Mouse (Mus musculus) neural tube, embryonic 13.5 days (tissue): ENCODE data around the gene Ero1l. TPM values are rescaled to one million over a fixed set of nuclear protein-coding genes. Genes with fewer than 3 reads are reported as not detected.

Experiments used
- ATAC-seq: fragments of 200-750 bp; cut with Nextera tagmentation; 2 replicates; pipeline ENCODE4 v1.8.0; 2017; ENCODE audit warnings: low read depth, mild to moderate bottlenecking, moderate TSS enrichment, moderate library complexity
- H3K27ac ChIP-seq: fragments of 300-500 bp; sonication (generic); replicated peaks from 2 replicates; pipeline ENCODE4 v1.5.1; 2015; ENCODE audit warnings: moderate library complexity, mild to moderate bottlenecking, inconsistent platforms
- H3K27me3 ChIP-seq: fragments of 300-500 bp; sonication (generic); 2 replicates; pipeline ENCODE4 v1.6.1; 2015; ENCODE audit warnings: mild to moderate bottlenecking, inconsistent platforms
- H3K36me3 ChIP-seq: fragments of 300-500 bp; sonication (generic); 2 replicates; pipeline ENCODE4 v1.6.1; 2015; ENCODE audit warnings: mild to moderate bottlenecking, inconsistent platforms
- H3K4me1 ChIP-seq: fragments of 300-500 bp; sonication (generic); replicated peaks from 2 replicates; pipeline ENCODE4 v1.6.1; 2015; ENCODE audit warnings: inconsistent platforms
- H3K4me2 ChIP-seq: fragments of 300-500 bp; sonication (generic); 2 replicates; pipeline ENCODE4 v1.6.1; 2015; ENCODE audit warnings: inconsistent platforms, mild to moderate bottlenecking, moderate library complexity
- H3K4me3 ChIP-seq: fragments of 300-500 bp; sonication (generic); 2 replicates; pipeline ENCODE4 v1.5.1; 2015; ENCODE audit warnings: mild to moderate bottlenecking, inconsistent platforms
- H3K9ac ChIP-seq: fragments of 300-500 bp; sonication (generic); 2 replicates; pipeline ENCODE4 v1.6.1; 2015; ENCODE audit warnings: moderate library complexity, mild to moderate bottlenecking, inconsistent platforms
- H3K9me3 ChIP-seq: fragments of 300-500 bp; sonication (generic); 2 replicates; pipeline ENCODE4 v1.6.1; 2016; ENCODE audit warnings: inconsistent platforms
- WGBS: fragments of 180-500 bp; shearing (Covaris S2); methylation state at CpG from one replicate; pipeline ENCODE4 v1.1.7; 2015; 5-methylcytosine and 5-hydroxymethylcytosine counted together
- polyA plus RNA-seq: library from polyadenylated mRNA; unstranded; fragments of >200 nt; fragmentation: Nextera tagmentation; extraction: Ambion mirVana; gene quantifications from 2 replicates; pipeline ENCODE4 v1.2.1, GENCODE M21; 2015

Ero1l gene
- polyA plus RNA-seq, 1 experiment from 2014 or later = 22.3 TPM

GRCm38 (mm10) chr14:45282066-45282465 lies 36.5 kb downstream of the Ero1l start:
- no peaks in the 10 kb centered on the region for H3K4me1 ChIP-seq
- H3K27me3 ChIP-seq = no peaks in the 10 kb centered on the region
- H3K4me2 ChIP-seq = no peak overlapping the region
- H3K9me3 ChIP-seq = no peaks in the 10 kb centered on the region
- no peak overlapping the region for H3K27ac ChIP-seq
- no peak overlapping the region for H3K4me3 ChIP-seq
- H3K9ac ChIP-seq = no peak overlapping the region
- H3K36me3 ChIP-seq = peaks cover 38% of the 10 kb centered on the region
- no peak for ATAC-seq
- WGBS = 90% methylated on average over 3 of the region's 3 CpGs

GRCm38 (mm10) chr14:45275816-45276215 lies 42.8 kb downstream of the Ero1l start:
- Histone ChIP-seq H3K4me2 (no peak overlapping the region), H3K9ac (no peak overlapping the region), H3K27ac (no peak overlapping the region), H3K36me3 (peaks cover 33% of the 10 kb centered on the region), H3K4me3 (no peak overlapping the region), H3K9me3 (no peaks in the 10 kb centered on the region), H3K27me3 (no peaks in the 10 kb centered on the region), H3K4me1 (no peaks in the 10 kb centered on the region)
- no peak for ATAC-seq
- 91% methylated on average over 6 of the region's 6 CpGs for WGBS

- WGBS = 83% methylated on average over 3 of the region's 3 CpGs
- ATAC-seq = no peak
- H3K9ac ChIP-seq = no peak overlapping the region
These were observed 54.6 kb downstream of the Ero1l start for GRCm38 (mm10) chr14:45263831-45264592.

GRCm38 (mm10) chr14:45251548-45252076 lies 67.0 kb downstream of the Ero1l start:
- H3K9me3 ChIP-seq = no peaks in the 10 kb centered on the region
- no peak overlapping the region for H3K9ac ChIP-seq
- no peak overlapping the region for H3K27ac ChIP-seq
- H3K36me3 ChIP-seq = peaks cover 24% of the 10 kb centered on the region
- no peak overlapping the region for H3K4me3 ChIP-seq
- no peaks in the 10 kb centered on the region for H3K4me1 ChIP-seq
- H3K27me3 ChIP-seq = no peaks in the 10 kb centered on the region
- no peak for ATAC-seq
- no peak overlapping the region for H3K4me2 ChIP-seq
- WGBS = 83% methylated on average over 4 of the region's 4 CpGs

More at GRCm38 (mm10) chr14:45263831-45264592, 54.6 kb downstream of the Ero1l start:
- Histone ChIP-seq H3K4me3 (no peak overlapping the region), H3K4me2 (no peak overlapping the region), H3K4me1 (no peaks in the 10 kb centered on the region), H3K27me3 (no peaks in the 10 kb centered on the region), H3K27ac (no peak overlapping the region), H3K36me3 (peaks cover 41% of the 10 kb centered on the region), H3K9me3 (0 out of 2 replicates have a peak, but pooled peaks cover 3% of the 10 kb centered on the region)

DNA sequence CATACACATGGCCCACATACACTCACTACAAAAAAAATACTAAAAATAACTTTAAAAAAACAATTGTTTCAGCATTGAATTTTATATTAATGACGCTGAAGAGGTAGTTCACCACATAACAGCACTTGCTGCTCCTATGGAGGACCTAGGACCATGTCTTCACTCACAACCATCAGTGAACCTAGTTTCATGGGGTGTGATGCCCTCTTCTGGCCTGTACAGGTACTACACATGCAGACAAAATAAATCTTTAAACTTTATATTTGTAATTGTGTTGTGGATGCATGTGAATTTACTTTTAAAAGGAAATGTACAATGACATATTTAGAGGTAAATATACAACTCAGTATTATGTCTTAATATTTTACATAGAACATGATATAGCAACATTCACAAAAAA lies 77.0 kb downstream of the Ero1l start:
- no peak overlapping the region for H3K27ac ChIP-seq
- no peaks in the 10 kb centered on the region for H3K27me3 ChIP-seq
- H3K4me3 ChIP-seq = no peak overlapping the region
- peaks cover 5% of the 10 kb centered on the region; the same call in 1 of the 2 replicates for H3K36me3 ChIP-seq
- no peak for ATAC-seq
- WGBS = 55% methylated on average over 1 of the region's 1 CpGs
- H3K4me1 ChIP-seq = no peaks in the 10 kb centered on the region
- no peaks in the 10 kb centered on the region for H3K9me3 ChIP-seq
- H3K9ac ChIP-seq = no peak overlapping the region
- H3K4me2 ChIP-seq = no peak overlapping the region

DNA sequence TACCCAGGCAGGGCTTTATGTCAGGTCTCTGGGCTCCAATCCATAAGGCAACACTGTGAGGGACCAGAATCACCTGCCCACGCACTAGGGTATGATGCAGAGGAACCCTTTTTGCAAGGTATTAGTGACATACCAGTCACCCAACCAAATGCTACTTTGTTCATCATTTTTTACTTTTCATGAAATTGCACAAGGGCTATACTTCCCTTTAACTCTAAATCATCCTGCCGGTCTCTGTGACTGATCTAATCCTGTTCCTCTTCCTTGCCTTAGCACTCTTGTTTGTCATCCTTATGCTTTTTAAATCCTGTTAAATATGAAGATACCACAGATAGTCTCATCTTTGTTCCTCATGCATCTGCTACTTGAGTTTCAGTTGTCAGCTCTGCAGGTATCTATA lies 79.5 kb downstream of the Ero1l start:
- WGBS = 73% methylated on average over 2 of the region's 2 CpGs

More for the DNA sequence above, 79.5 kb downstream of the Ero1l start:
- Histone ChIP-seq H3K4me2 (no peak overlapping the region), H3K4me1 (no peaks in the 10 kb centered on the region), H3K36me3 (no peaks in the 10 kb centered on the region), H3K9me3 (no peaks in the 10 kb centered on the region), H3K27me3 (no peaks in the 10 kb centered on the region), H3K27ac (no peak overlapping the region), H3K9ac (no peak overlapping the region), H3K4me3 (no peak overlapping the region)
- ATAC-seq = no peak

Other genes starting within 250 kb of the Ero1l start
- 13.6 and 13.7 TPM in 2 replicates for gene Gpr137c, start 99.1 kb downstream of the Ero1l start, polyA plus RNA-seq
- 32.3 and 37.1 TPM in 2 replicates for gene Txndc16, start 98.4 kb downstream of the Ero1l start, polyA plus RNA-seq
- gene Psmc6, start 11.0 kb upstream of the Ero1l start, polyA plus RNA-seq = 178 and 184 TPM in 2 replicates
- gene Styx, start 32.3 kb upstream of the Ero1l start, polyA plus RNA-seq = 60.1 and 68.3 TPM in 2 replicates
- 29.9 and 31.0 TPM in 2 replicates for gene Gnpnat1, start 86.1 kb upstream of the Ero1l start, polyA plus RNA-seq
- gene Fermt2, start 211.3 kb upstream of the Ero1l start, polyA plus RNA-seq = 85.0 and 85.5 TPM in 2 replicates